Mouse (Mus musculus): ENCODE results near the gene Trip10. TPM values are rescaled to one million over a fixed set of nuclear protein-coding genes. Genes with fewer than 3 reads are reported as not detected.

Gene Trip10
- total and polyA plus RNA-seq, 3 experiments, result 10.9 to 20.8 TPM; not detected in 1

DNA sequence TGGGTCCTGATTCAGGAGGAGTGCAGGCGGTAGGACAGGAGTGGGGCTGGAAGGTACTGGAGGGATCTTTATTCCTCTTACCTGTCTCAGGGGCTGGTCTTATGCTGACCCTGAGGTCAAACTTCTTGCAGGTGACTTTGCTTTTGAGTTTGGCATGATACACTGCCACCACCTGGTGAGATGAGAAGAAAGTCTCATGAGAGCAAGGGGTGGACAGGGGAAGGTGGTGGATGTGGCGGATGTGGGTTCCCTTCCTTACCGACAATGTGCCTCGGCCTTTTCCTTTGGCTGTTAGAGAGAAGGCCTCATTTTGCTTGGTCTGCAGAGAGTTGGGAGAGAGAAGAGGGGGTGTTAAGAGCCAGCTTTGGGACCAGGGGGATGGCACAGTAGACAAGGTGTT lies 39.9 kb upstream of the Trip10 start (continued):
- TF ChIP-seq CTCF (IDR thresholded peaks at IDR 0.05 in 2 of 3, conservative IDR thresholded peaks at IDR 0.05 in 1 of 3; ENCODE audit: control insufficient read depth in 1 of 3, insufficient read depth in 1 of 3, low read depth in 2 of 3, low read length in 3 of 3, poor library complexity in 1 of 3, severe bottlenecking in 1 of 3) (peak in 2 of 3 experiments; percentile 24 to 60; a peak in 3 of 6 replicates), POLR2A (IDR thresholded peaks at IDR 0.05; ENCODE audit: control insufficient read depth in 1 of 2, insufficient read depth in 1 of 2, low read depth in 1 of 2, low read length in 2 of 2, poor library complexity in 1 of 2) (no peak)

DNA sequence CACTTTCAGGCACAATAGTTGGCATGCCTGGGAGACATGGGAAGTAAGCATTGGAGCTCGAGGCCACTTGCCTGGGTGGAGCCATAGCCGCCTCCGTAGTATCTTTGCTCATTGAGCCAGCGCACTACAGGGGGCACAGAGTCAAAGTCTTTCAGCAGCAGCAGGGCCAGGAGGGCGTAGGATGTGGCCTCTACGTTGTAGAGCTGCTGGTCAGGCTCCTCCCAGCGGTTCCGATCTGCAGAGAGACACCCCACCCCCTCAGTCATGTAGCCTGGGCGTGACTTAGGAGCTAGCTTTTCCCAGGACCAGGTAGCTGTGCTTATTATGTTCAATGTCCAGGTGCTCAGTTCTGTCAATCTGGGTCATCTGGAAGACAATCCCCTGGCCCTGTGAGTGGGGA lies 37.8 kb upstream of the Trip10 start:
- H3K4me3 ChIP-seq (ENCODE audit: control insufficient read depth in 1 of 2, insufficient read depth in 1 of 2, low read depth in 2 of 2, low read length in 2 of 2), result no peak overlapping the region
- peaks cover 0 to 6% of the 10 kb centered on the region in 2 experiments; a peak in 1 of 4 replicates for H3K4me1 ChIP-seq (ENCODE audit: control insufficient read depth in 1 of 2, insufficient read depth in 2 of 2, low read length in 2 of 2)
- TF ChIP-seq SMC3 (IDR thresholded peaks at IDR 0.05; ENCODE audit: low read depth, low read length), result no peak
- TF ChIP-seq HCFC1 (IDR thresholded peaks at IDR 0.05; ENCODE audit: low read depth, low read length), result no peak
- TF ChIP-seq ZKSCAN1 (IDR thresholded peaks at IDR 0.05; ENCODE audit: low read depth, low read length), result no peak
- no peak for TF ChIP-seq RCOR1 (IDR thresholded peaks at IDR 0.05; ENCODE audit: low read depth, low read length)
- TF ChIP-seq MAX (IDR thresholded peaks at IDR 0.05; ENCODE audit: low read length), result no peak
- no peak for TF ChIP-seq MAZ (IDR thresholded peaks at IDR 0.05; ENCODE audit: low read depth, low read length)
- no peak for TF ChIP-seq POLR2AphosphoS5 (IDR thresholded peaks at IDR 0.05; ENCODE audit: borderline replicate concordance, low read depth, low read length)
- TF ChIP-seq ZC3H11A (IDR thresholded peaks at IDR 0.05; ENCODE audit: low read depth, low read length), result no peak
- no peak for TF ChIP-seq TBP (IDR thresholded peaks at IDR 0.05; ENCODE audit: low read depth, low read length)
- no peak for TF ChIP-seq E2F4 (IDR thresholded peaks at IDR 0.05; ENCODE audit: borderline replicate concordance, low read depth, low read length)
- TF ChIP-seq CTCF (IDR thresholded peaks at IDR 0.05 in 2 of 3, conservative IDR thresholded peaks at IDR 0.05 in 1 of 3; ENCODE audit: control insufficient read depth in 1 of 3, insufficient read depth in 1 of 3, low read depth in 2 of 3, low read length in 3 of 3, poor library complexity in 1 of 3, severe bottlenecking in 1 of 3), result no peak
- TF ChIP-seq EP300 (IDR thresholded peaks at IDR 0.05; ENCODE audit: low read depth in 1 of 2, low read length in 2 of 2), result no peak
- no peak for TF ChIP-seq MXI1 (IDR thresholded peaks at IDR 0.05; ENCODE audit: low read depth, low read length)
- TF ChIP-seq ETS1 (IDR thresholded peaks at IDR 0.05; ENCODE audit: low read depth, low read length), result no peak
- TF ChIP-seq MYC (IDR thresholded peaks at IDR 0.05; ENCODE audit: low read depth, low read length), result no peak
- TF ChIP-seq POLR2A (IDR thresholded peaks at IDR 0.05; ENCODE audit: control insufficient read depth in 1 of 2, insufficient read depth in 1 of 2, low read depth in 1 of 2, low read length in 2 of 2, poor library complexity in 1 of 2), result no peak
- no peak for TF ChIP-seq JUND (IDR thresholded peaks at IDR 0.05; ENCODE audit: low read depth, low read length)
- no peak for TF ChIP-seq MYB (IDR thresholded peaks at IDR 0.05; ENCODE audit: low read depth, low read length)
- DNase-seq (ENCODE audit: low read depth, low spot score), result no peak
- no peak overlapping the region for H3K27ac ChIP-seq (ENCODE audit: control insufficient read depth, low read depth, low read length)
- no peak overlapping the region for H3K9ac ChIP-seq (ENCODE audit: control insufficient read depth, low read depth, low read length, poor library complexity, severe bottlenecking)
- no peaks in the 10 kb centered on the region for H3K27me3 ChIP-seq (ENCODE audit: control insufficient read depth in 1 of 2, insufficient read depth in 2 of 2, low read length in 2 of 2)
- no peaks in the 10 kb centered on the region for H3K79me2 ChIP-seq (ENCODE audit: control insufficient read depth, insufficient read depth, low read length, poor library complexity)
- no peaks in the 10 kb centered on the region for H3K9me3 ChIP-seq (replicated peaks; ENCODE audit: insufficient read depth, low read length)
- H3K36me3 ChIP-seq (ENCODE audit: control insufficient read depth in 1 of 2, insufficient read depth in 2 of 2, low read length in 2 of 2), result no peaks in the 10 kb centered on the region

Data from MEL (cell line).